Mouse (Mus musculus) hindbrain, embryonic 11.5 days (tissue): ENCODE measurements around the gene Diras1. TPM values are rescaled to one million over a fixed set of nuclear protein-coding genes. Genes with fewer than 3 reads are reported as not detected.

ENCODE experiments used
- ATAC-seq: fragments of 200-750 bp; cut with Nextera tagmentation; 2 replicates; pipeline ENCODE4 v1.8.0; 2017; ENCODE audit warnings: mild to moderate bottlenecking, moderate TSS enrichment, moderate library complexity; ENCODE audit not compliant: low FRiP score
- DNase-seq: peaks from one replicate; pipeline ENCODE4 v3.0.0-alpha.2; 2015; ENCODE audit warnings: low spot score
- H3K27ac ChIP-seq: fragments of 300-500 bp; sonication (generic); 2 replicates; pipeline ENCODE4 v1.5.1; 2014; ENCODE audit warnings: mild to moderate bottlenecking, low read depth, low read length
- H3K27me3 ChIP-seq: fragments of 300-500 bp; sonication (generic); 2 replicates; pipeline ENCODE4 v1.6.1; 2014; ENCODE audit warnings: mild to moderate bottlenecking, low read length, moderate library complexity, mixed read lengths; ENCODE audit not compliant: control insufficient read depth, insufficient read depth
- H3K36me3 ChIP-seq: fragments of 300-500 bp; sonication (generic); 2 replicates; pipeline ENCODE4 v1.6.1; 2014; ENCODE audit warnings: mild to moderate bottlenecking, low read length, moderate library complexity, mixed read lengths; ENCODE audit not compliant: control insufficient read depth, insufficient read depth
- H3K4me1 ChIP-seq: fragments of 300-500 bp; sonication (generic); replicated peaks from 2 replicates; pipeline ENCODE4 v1.6.1; 2014; ENCODE audit warnings: low read length, mixed read lengths; ENCODE audit not compliant: control insufficient read depth, insufficient read depth
- H3K4me2 ChIP-seq: fragments of 300-500 bp; sonication (generic); replicated peaks from 2 replicates; pipeline ENCODE4 v1.6.1; 2014; ENCODE audit warnings: mild to moderate bottlenecking, low read depth, low read length
- H3K4me3 ChIP-seq: fragments of 300-500 bp; sonication (generic); 2 replicates; pipeline ENCODE4 v1.5.1; 2014; ENCODE audit warnings: low read depth, low read length
- H3K9ac ChIP-seq: fragments of 300-500 bp; sonication (generic); 2 replicates; pipeline ENCODE4 v1.6.1; 2014; ENCODE audit warnings: low read depth, low read length
- H3K9me3 ChIP-seq: fragments of 300-500 bp; sonication (generic); 2 replicates; pipeline ENCODE4 v1.6.1; 2016; ENCODE audit warnings: low read length; ENCODE audit not compliant: control insufficient read depth
- WGBS: fragments of 180-500 bp; shearing (Covaris S2); extraction: QIAGEN DNeasy Blood & Tissue Kit; methylation state at CpG from one replicate; pipeline ENCODE4 v1.1.7; 2014; 5-methylcytosine and 5-hydroxymethylcytosine counted together
- polyA plus RNA-seq: library from polyadenylated mRNA; unstranded; fragments of >200 nt; fragmentation: Nextera tagmentation; extraction: Ambion mirVana; gene quantifications from 2 replicates; pipeline ENCODE4 v1.2.1, GENCODE M21; 2014

The Diras1 gene
- polyA plus RNA-seq, 1 experiment from 2014 or later, result 3.4 TPM

- no peak for ATAC-seq
- H3K9ac ChIP-seq, result no peak overlapping the region
- WGBS, result 62% methylated on average over 4 of the region's 4 CpGs
These were observed 43.1 kb downstream of the Diras1 start for GRCm38 (mm10) chr10:80982381-80982780.

GRCm38 (mm10) chr10:80981564-80982112, 43.8 kb downstream of the Diras1 start:
- Histone ChIP-seq H3K27me3 (peaks cover 19% of the 10 kb centered on the region), H3K36me3 (no peaks in the 10 kb centered on the region), H3K4me1 (peaks cover 5% of the 10 kb centered on the region; the same call in 1 of the 2 replicates), H3K9ac (no peak overlapping the region), H3K4me2 (no peak overlapping the region), H3K27ac (no peak overlapping the region), H3K4me3 (no peak overlapping the region), H3K9me3 (no peaks in the 10 kb centered on the region)
- ATAC-seq (no peak), DNase-seq (no peak)
- WGBS, result 48% methylated on average over 7 of the region's 7 CpGs

More at GRCm38 (mm10) chr10:80982381-80982780, 43.1 kb downstream of the Diras1 start:
- H3K27me3 ChIP-seq, result peaks cover 26% of the 10 kb centered on the region
- H3K4me1 ChIP-seq, result peaks cover 5% of the 10 kb centered on the region; the same call in 1 of the 2 replicates
- no peak overlapping the region for H3K4me2 ChIP-seq
- H3K9me3 ChIP-seq, result no peaks in the 10 kb centered on the region
- H3K27ac ChIP-seq, result no peak overlapping the region
- DNase-seq, result no peak
- no peak overlapping the region for H3K4me3 ChIP-seq
- no peaks in the 10 kb centered on the region for H3K36me3 ChIP-seq

GRCm38 (mm10) chr10:80975478-80975877, 50.0 kb downstream of the Diras1 start:
- Histone ChIP-seq H3K4me1 (no peaks in the 10 kb centered on the region), H3K9ac (no peak overlapping the region), H3K36me3 (no peaks in the 10 kb centered on the region), H3K27me3 (no peaks in the 10 kb centered on the region), H3K4me3 (no peak overlapping the region), H3K9me3 (no peaks in the 10 kb centered on the region), H3K4me2 (no peak overlapping the region), H3K27ac (no peak overlapping the region)
- DNase-seq, result no peak
- ATAC-seq, result no peak
- 91% methylated on average over 11 of the region's 11 CpGs for WGBS

DNA sequence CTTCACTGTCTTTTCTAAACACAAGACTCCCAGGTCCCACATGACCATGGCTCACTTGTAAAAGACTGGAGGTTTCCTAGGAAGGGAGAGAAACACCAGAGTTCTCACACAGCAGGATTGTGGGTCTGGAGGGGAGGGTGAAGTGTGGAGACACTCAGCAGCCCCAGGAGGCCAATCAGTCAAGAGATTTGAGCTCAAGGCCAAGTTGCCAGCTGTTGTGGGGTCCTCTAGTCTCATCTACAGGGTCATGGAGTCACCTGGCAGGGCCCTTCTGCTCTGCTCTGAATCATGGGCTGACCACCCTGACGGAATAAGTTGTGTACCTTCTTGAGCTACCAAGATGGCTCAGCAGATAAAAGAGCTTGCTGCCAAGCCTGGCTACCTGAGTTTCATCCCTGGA, 51.7 kb downstream of the Diras1 start:
- 72% methylated on average over 1 of the region's 1 CpGs for WGBS
- Histone ChIP-seq H3K9me3 (no peaks in the 10 kb centered on the region), H3K4me1 (no peaks in the 10 kb centered on the region), H3K4me3 (no peak overlapping the region), H3K4me2 (no peak overlapping the region), H3K9ac (no peak overlapping the region), H3K27ac (no peak overlapping the region), H3K27me3 (no peaks in the 10 kb centered on the region), H3K36me3 (no peaks in the 10 kb centered on the region)
- DNase-seq (no peak), ATAC-seq (no peak)

GRCm38 (mm10) chr10:80972071-80972987, 53.1 kb downstream of the Diras1 start:
- H3K9ac ChIP-seq, result no peak overlapping the region
- H3K36me3 ChIP-seq, result no peaks in the 10 kb centered on the region
- 59% methylated on average over 11 of the region's 11 CpGs for WGBS
- ATAC-seq, result no peak
- H3K4me3 ChIP-seq, result no peak overlapping the region
- H3K27me3 ChIP-seq, result no peaks in the 10 kb centered on the region
- no peak overlapping the region for H3K27ac ChIP-seq
- no peaks in the 10 kb centered on the region for H3K4me1 ChIP-seq
- no peak for DNase-seq
- no peaks in the 10 kb centered on the region for H3K9me3 ChIP-seq
- H3K4me2 ChIP-seq, result no peak overlapping the region

DNA sequence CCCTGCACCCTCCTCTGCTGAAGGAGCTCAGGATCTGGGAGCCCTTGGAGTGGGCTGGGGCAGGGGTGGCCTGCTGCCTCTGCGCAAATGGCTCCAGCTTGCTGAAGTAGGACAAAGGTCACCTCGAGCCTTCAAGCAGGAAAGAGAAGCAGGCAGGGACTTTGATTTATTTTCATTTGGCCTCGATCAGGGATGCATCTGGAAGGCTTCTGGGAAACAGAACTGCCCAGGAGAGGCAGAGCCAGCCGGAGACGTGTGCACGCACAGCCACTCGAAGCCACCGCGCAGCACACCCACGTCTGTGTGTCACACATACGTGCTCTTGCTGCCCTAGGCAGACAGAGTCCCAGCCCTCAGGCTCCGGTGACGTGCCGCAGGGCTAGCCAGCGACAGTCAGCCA, 53.9 kb downstream of the Diras1 start:
- no peaks in the 10 kb centered on the region for H3K4me1 ChIP-seq
- no peaks in the 10 kb centered on the region for H3K9me3 ChIP-seq
- H3K27ac ChIP-seq, result no peak overlapping the region
- H3K4me3 ChIP-seq, result no peak overlapping the region
- ATAC-seq (no peak), DNase-seq (no peak)
- H3K4me2 ChIP-seq, result no peak overlapping the region
- no peaks in the 10 kb centered on the region for H3K27me3 ChIP-seq
- whole genome bisulfite sequencing, result 84% methylated on average over 15 of the region's 15 CpGs
- H3K36me3 ChIP-seq, result no peaks in the 10 kb centered on the region
- H3K9ac ChIP-seq, result no peak overlapping the region

DNA sequence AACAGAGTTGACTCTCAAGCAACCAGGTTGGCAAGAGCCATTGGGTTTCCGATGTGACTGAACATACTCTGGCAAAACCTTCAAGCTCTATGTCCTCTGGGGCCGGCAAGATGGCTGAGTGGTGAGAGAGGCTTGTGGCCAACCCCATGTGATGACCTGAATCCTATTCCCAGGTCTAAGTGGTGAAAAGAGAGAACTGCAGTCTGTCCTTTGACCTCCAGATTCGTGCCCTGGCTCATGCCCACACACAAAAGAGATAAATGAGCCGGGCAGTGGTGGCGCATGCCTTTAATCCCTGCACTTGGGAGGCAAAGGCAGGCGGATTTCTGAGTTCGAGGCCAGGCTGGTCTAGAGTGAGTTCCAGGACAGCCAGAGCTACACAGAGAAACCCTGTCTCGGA, 55.3 kb downstream of the Diras1 start:
- no peak for ATAC-seq
- WGBS, result 86% methylated on average over 8 of the region's 8 CpGs
- DNase-seq, result no peak
- Histone ChIP-seq H3K36me3 (no peaks in the 10 kb centered on the region), H3K4me3 (no peak overlapping the region), H3K9me3 (no peaks in the 10 kb centered on the region), H3K27me3 (no peaks in the 10 kb centered on the region), H3K4me2 (no peak overlapping the region), H3K9ac (no peak overlapping the region), H3K4me1 (no peaks in the 10 kb centered on the region), H3K27ac (no peak overlapping the region)
